Mouse (Mus musculus): Measurements from ENCODE around the gene Dnah8.

- TF ChIP-seq POLR2A (IDR thresholded peaks at IDR 0.05; ENCODE audit: insufficient read depth, low read depth, low read length), result no peak
- TF ChIP-seq CTCF (IDR thresholded peaks at IDR 0.05; ENCODE audit: insufficient read depth, low read depth, low read length), result no peak
Measured at GRCm38 (mm10) chr17:30848804-30849203, 224.7 kb downstream of the Dnah8 start.
